Mouse (Mus musculus): ENCODE measurements around the gene OR5BS1P.
"Not testable (repeated sequence)": the region's sequence is repeated elsewhere in the genome, so short reads cannot be mapped to it uniquely, and the experiment has no call there.

The OR5BS1P gene

GRCm38 (mm10) chr15:98506253-98506957, 36.7 kb downstream of the OR5BS1P start:
- DNase-seq (ENCODE audit: low read depth, low spot score): no peak

GRCm38 (mm10) chr15:98507321-98507720, 37.6 kb downstream of the OR5BS1P start:
- DNase-seq (ENCODE audit: low read depth, low spot score): no peak

GRCm38 (mm10) chr15:98509387-98509786, 39.7 kb downstream of the OR5BS1P start:
- DNase-seq (ENCODE audit: low read depth, low spot score): no peak

- DNase-seq (ENCODE audit: low read depth, low spot score): peak; percentile 59
Observed at GRCm38 (mm10) chr15:98510438-98511385, 41.0 kb downstream of the OR5BS1P start.

GRCm38 (mm10) chr15:98511386-98511928, 41.8 kb downstream of the OR5BS1P start:
- no peak for DNase-seq (ENCODE audit: low read depth, low spot score)

GRCm38 (mm10) chr15:98512232-98512631, 42.5 kb downstream of the OR5BS1P start:
- DNase-seq (ENCODE audit: low read depth, low spot score): no peak

- DNase-seq (ENCODE audit: low read depth, low spot score): no peak
Observed at GRCm38 (mm10) chr15:98512799-98513321, 43.2 kb downstream of the OR5BS1P start.

- DNase-seq (ENCODE audit: low read depth, low spot score): not testable (repeated sequence)
Observed at GRCm38 (mm10) chr15:98513676-98514075, 44.0 kb downstream of the OR5BS1P start.

- no peak for DNase-seq (ENCODE audit: low read depth, low spot score)
Observed at GRCm38 (mm10) chr15:98514146-98514545, 44.5 kb downstream of the OR5BS1P start.

- not testable (repeated sequence) for DNase-seq (ENCODE audit: low read depth, low spot score)
Observed at GRCm38 (mm10) chr15:98514845-98515244, 45.1 kb downstream of the OR5BS1P start.

- DNase-seq (ENCODE audit: low read depth, low spot score): no peak
Observed at GRCm38 (mm10) chr15:98517380-98518355, 48.0 kb downstream of the OR5BS1P start.

GRCm38 (mm10) chr15:98521245-98521644, 51.5 kb downstream of the OR5BS1P start:
- DNase-seq (ENCODE audit: low read depth, low spot score): no peak

GRCm38 (mm10) chr15:98526057-98526456, 56.4 kb downstream of the OR5BS1P start:
- no peak for DNase-seq (ENCODE audit: low read depth, low spot score)

GRCm38 (mm10) chr15:98527056-98527771, 57.5 kb downstream of the OR5BS1P start:
- DNase-seq (ENCODE audit: low read depth, low spot score): no peak

GRCm38 (mm10) chr15:98528066-98528563, 58.4 kb downstream of the OR5BS1P start:
- no peak for DNase-seq (ENCODE audit: low read depth, low spot score)

Data from retina, adult 2 months (tissue).